Mouse (Mus musculus): ENCODE results near the gene Poc1a.

DNA sequence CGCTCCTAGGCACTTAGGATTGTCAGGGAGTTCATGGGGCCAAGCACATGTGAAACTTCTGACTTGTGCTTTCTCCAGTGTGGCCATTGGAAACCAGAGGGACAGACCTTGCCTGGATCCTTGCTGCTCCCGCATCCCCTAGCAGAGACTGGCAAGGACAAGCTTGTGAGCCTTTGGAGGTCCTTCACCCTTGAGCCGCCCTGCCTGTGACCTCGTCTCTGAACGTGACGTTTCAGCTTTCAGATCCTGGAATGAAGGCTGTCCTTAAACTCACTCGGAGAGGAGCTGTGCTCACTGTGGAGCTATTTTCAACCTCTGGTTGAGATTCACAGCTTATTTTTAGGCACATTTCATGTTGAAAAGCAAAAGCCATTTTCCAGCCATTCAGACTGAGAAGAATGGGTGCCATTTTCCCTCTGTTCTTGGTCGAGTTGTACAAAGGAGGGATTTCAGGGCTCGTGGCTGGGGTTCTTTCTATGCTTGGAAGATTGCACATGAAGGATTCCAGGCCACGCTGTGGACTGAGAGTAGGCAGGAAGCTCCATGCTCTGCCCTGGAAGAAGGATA is 30.8 kb downstream of the Poc1a start:
- TF ChIP-seq TCF12 (IDR thresholded peaks at IDR 0.05; ENCODE audit: low read depth, low read length) (no peak), E2F4 (IDR thresholded peaks at IDR 0.05; ENCODE audit: insufficient replicate concordance, low read depth, low read length) (no peak), CTCF (conservative IDR thresholded peaks at IDR 0.05 in 1 of 2, IDR thresholded peaks at IDR 0.05 in 1 of 2; ENCODE audit: low read depth in 2 of 2, low read length in 2 of 2) (no peak), EP300 (IDR thresholded peaks at IDR 0.05; ENCODE audit: low read length) (no peak), POLR2A (IDR thresholded peaks at IDR 0.05; ENCODE audit: low read depth, low read length) (no peak), MAX (IDR thresholded peaks at IDR 0.05; ENCODE audit: low read length) (no peak), RCOR1 (conservative IDR thresholded peaks at IDR 0.05; ENCODE audit: low read depth, low read length) (no peak), JUN (IDR thresholded peaks at IDR 0.05; ENCODE audit: insufficient read depth, low read depth, low read length) (no peak), TBP (conservative IDR thresholded peaks at IDR 0.05; ENCODE audit: low read depth, low read length) (no peak), MXI1 (IDR thresholded peaks at IDR 0.05; ENCODE audit: low read depth, low read length) (no peak), BHLHE40 (IDR thresholded peaks at IDR 0.05; ENCODE audit: low read depth, low read length) (no peak), HCFC1 (IDR thresholded peaks at IDR 0.05; ENCODE audit: low read depth, low read length) (no peak), ZNF384 (IDR thresholded peaks at IDR 0.05; ENCODE audit: low read depth, low read length) (no peak), PAX5 (IDR thresholded peaks at IDR 0.05; ENCODE audit: low read length) (no peak)
